Mouse (Mus musculus): ENCODE measurements around the gene Hmcn2. TPM values are rescaled to one million over a fixed set of nuclear protein-coding genes. Genes with fewer than 3 reads are reported as not detected.

The Hmcn2 gene
- polyA plus RNA-seq, 1 experiment = 4.1 TPM

DNA sequence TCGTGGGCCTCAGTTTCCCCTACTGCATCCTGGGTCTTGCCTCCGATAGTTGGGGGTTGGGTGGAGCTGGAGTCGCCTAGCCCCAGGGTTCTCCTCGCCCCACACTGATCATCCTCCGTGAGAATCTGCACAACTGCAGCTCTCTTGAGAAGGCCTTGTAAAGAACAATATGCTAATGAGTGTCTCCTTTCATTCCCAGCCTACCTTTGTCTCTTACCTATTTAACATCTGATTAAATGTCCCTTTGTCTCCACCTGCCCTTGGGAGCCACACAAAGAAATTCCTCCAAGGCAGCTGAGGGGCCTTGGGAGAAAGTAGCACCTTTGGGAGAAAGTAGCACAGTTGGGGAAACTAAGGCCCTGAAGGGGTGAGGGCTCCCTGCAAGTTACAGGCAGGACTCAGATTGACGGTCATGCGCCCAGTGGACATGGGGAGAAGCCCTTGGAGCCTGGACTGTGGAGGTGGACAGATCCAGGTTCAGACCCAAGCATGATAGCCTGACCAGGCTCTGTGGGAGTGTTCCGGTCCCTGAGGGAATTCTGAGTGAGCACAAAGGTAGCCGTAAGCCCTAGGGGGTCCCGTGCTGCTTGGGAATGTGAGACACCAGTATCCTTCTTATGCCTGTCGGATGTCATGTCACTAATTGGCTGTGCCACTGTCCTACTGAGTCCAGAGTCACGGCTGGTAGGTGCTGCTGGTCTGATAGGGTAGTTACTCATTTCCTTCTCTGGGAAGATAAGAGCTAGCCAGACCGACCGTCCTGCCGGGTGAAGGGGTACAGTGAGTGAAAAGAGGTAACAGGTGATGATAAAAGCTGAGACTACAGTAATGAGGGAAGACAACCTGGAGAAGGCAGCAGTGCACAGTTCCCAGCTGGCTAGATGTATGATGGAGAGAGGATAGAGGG, 188.7 kb downstream of the Hmcn2 start:
- no peaks in the 10 kb centered on the region for H3K79me2 ChIP-seq (ENCODE audit: control insufficient read depth, insufficient read depth)
- no peaks in the 10 kb centered on the region for H3K79me3 ChIP-seq (ENCODE audit: low read depth)
- H3K36me3 ChIP-seq (ENCODE audit: control insufficient read depth, insufficient read depth) = peaks cover 29% of the 10 kb centered on the region
- no peak overlapping the region for H3K4me3 ChIP-seq (ENCODE audit: insufficient read depth, poor library complexity, severe bottlenecking)
- no peak overlapping the region for H3ac ChIP-seq (ENCODE audit: control insufficient read depth, insufficient read length, low read depth)
- TF ChIP-seq CEBPB (IDR thresholded peaks at IDR 0.05; ENCODE audit: low read depth) (no peak), MYOD1 (IDR thresholded peaks at IDR 0.05; ENCODE audit: control insufficient read depth, insufficient read length, low read depth) (no peak), MYOG (IDR thresholded peaks at IDR 0.05; ENCODE audit: control insufficient read depth, extremely low read depth, insufficient read length) (no peak)
- H3K27me3 ChIP-seq (ENCODE audit: control insufficient read depth, insufficient read depth, insufficient read length) = no peaks in the 10 kb centered on the region

DNA sequence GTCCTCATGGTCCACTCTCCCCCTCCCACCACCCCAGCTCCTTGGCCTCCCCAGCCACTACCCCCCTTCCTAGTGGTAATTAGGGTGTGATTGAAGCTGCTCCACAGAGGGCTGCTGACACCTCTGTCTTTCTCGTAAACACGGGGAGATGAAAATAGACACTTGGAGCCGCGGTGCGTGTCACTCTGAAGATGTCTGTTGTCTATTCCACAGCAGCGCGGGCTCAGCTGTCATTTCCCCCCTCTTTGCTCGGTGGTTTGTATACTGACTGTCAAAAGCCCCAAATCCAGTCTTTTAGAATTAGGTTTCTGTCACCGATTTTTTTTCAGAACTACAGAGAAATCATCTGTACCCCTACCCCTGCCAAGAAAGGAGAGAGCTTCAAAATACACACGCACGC, 191.3 kb downstream of the Hmcn2 start:
- Histone ChIP-seq H3K36me3 (ENCODE audit: control insufficient read depth, insufficient read depth) (peaks cover 42% of the 10 kb centered on the region), H3K4me3 (ENCODE audit: insufficient read depth, poor library complexity, severe bottlenecking) (no peak overlapping the region), H3ac (ENCODE audit: control insufficient read depth, insufficient read length, low read depth) (no peak overlapping the region), H3K79me3 (ENCODE audit: low read depth) (no peaks in the 10 kb centered on the region), H3K79me2 (ENCODE audit: control insufficient read depth, insufficient read depth) (no peaks in the 10 kb centered on the region), H3K27me3 (ENCODE audit: control insufficient read depth, insufficient read depth, insufficient read length) (no peaks in the 10 kb centered on the region)
- TF ChIP-seq MYOG (IDR thresholded peaks at IDR 0.05; ENCODE audit: control insufficient read depth, extremely low read depth, insufficient read length) = no peak
- TF ChIP-seq FOSL1 (IDR thresholded peaks at IDR 0.05; ENCODE audit: insufficient read depth, low read length, poor library complexity, severe bottlenecking) = no peak
- TF ChIP-seq CTCF (IDR thresholded peaks at IDR 0.05; ENCODE audit: control insufficient read depth, insufficient read depth, insufficient read length) = no peak
- TF ChIP-seq CEBPB (IDR thresholded peaks at IDR 0.05; ENCODE audit: low read depth) = no peak
- no peak for TF ChIP-seq MYOD1 (IDR thresholded peaks at IDR 0.05; ENCODE audit: control insufficient read depth, insufficient read length, low read depth)
- no peak for TF ChIP-seq MAX (IDR thresholded peaks at IDR 0.05)
- no peak for TF ChIP-seq USF1 (IDR thresholded peaks at IDR 0.05; ENCODE audit: low read depth)

DNA sequence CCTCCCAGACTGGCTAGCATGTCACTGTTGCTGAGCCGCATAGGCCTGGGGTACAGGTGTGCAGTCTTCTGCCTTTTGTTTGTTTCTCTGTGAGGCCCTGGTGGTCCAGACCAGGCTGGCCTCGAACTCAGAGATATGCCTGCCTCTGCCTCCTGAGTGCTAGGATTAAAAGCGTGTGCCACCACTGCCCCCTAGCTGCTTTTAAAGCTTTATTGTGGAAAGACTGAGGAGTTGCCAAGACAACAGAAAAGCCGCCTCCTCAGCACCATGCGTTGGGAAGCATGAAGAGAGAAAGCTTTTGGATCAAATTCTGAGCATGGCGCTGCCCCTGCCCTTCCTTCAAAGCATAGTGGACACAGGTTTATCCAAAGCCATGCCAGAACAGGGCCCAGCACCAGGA, 194.6 kb downstream of the Hmcn2 start:
- Histone ChIP-seq H3K79me3 (ENCODE audit: low read depth) (no peaks in the 10 kb centered on the region), H3K36me3 (ENCODE audit: control insufficient read depth, insufficient read depth) (peaks cover 59% of the 10 kb centered on the region), H3ac (ENCODE audit: control insufficient read depth, insufficient read length, low read depth) (no peak overlapping the region), H3K27me3 (ENCODE audit: control insufficient read depth, insufficient read depth, insufficient read length) (no peaks in the 10 kb centered on the region), H3K4me3 (ENCODE audit: insufficient read depth, poor library complexity, severe bottlenecking) (no peak overlapping the region), H3K79me2 (ENCODE audit: control insufficient read depth, insufficient read depth) (no peaks in the 10 kb centered on the region)
- no peak for TF ChIP-seq USF1 (IDR thresholded peaks at IDR 0.05; ENCODE audit: low read depth)
- TF ChIP-seq CEBPB (IDR thresholded peaks at IDR 0.05; ENCODE audit: low read depth) = no peak
- TF ChIP-seq MYOG (IDR thresholded peaks at IDR 0.05; ENCODE audit: control insufficient read depth, extremely low read depth, insufficient read length) = no peak
- no peak for TF ChIP-seq CTCF (IDR thresholded peaks at IDR 0.05; ENCODE audit: control insufficient read depth, insufficient read depth, insufficient read length)
- TF ChIP-seq FOSL1 (IDR thresholded peaks at IDR 0.05; ENCODE audit: insufficient read depth, low read length, poor library complexity, severe bottlenecking) = no peak
- no peak for TF ChIP-seq MYOD1 (IDR thresholded peaks at IDR 0.05; ENCODE audit: control insufficient read depth, insufficient read length, low read depth)
- TF ChIP-seq MAX (IDR thresholded peaks at IDR 0.05) = no peak

Other genes starting within 250 kb of the Hmcn2 start
- gene Fnbp1, start 172.4 kb upstream of the Hmcn2 start, polyA plus RNA-seq (2012; fragmentation: generic; extraction: Trizol) = 13.5 TPM
- gene Gpr107, start 162.1 kb upstream of the Hmcn2 start, polyA plus RNA-seq (2012; fragmentation: generic; extraction: Trizol) = 28.7 TPM
- 58.6 TPM for gene Ncs1, start 68.6 kb upstream of the Hmcn2 start, polyA plus RNA-seq (2012; fragmentation: generic; extraction: Trizol)
- gene Ass1, start 155.8 kb downstream of the Hmcn2 start, polyA plus RNA-seq (2012; fragmentation: generic; extraction: Trizol) = 248 TPM

All from C2C12 (cell line).